Mouse (Mus musculus): ENCODE results near the gene Yipf3.

- TF ChIP-seq CHD2 (IDR thresholded peaks at IDR 0.05; ENCODE audit: low read depth, low read length) (no peak), ZC3H11A (IDR thresholded peaks at IDR 0.05; ENCODE audit: borderline replicate concordance, low read depth, low read length) (no peak), HCFC1 (IDR thresholded peaks at IDR 0.05; ENCODE audit: borderline replicate concordance, insufficient read depth, low read length) (no peak)
Measured at GRCm38 (mm10) chr17:46258279-46259053, 10.6 kb downstream of the Yipf3 start.
